Mouse (Mus musculus) layer of hippocampus, postnatal 14 days (tissue): ENCODE data around the gene Ubxn6. TPM values are rescaled to one million over a fixed set of nuclear protein-coding genes. Genes with fewer than 3 reads are reported as not detected.

Experiments
- DNase-seq, 2 experiments: peaks; one replicate each; pipeline ENCODE4 v3.0.0; 2021 to 2022; ENCODE audit warnings: low spot score in 2 of 2, mixed read lengths in 1 of 2
- total RNA-seq, 2 experiments: library from RNA; stranded (reverse); gene quantifications; 2 replicates each; pipeline ENCODE4 v1.2.3; 2021

The Ubxn6 gene
- total RNA-seq, 2 experiments from 2014 or later, result 64.4 to 72.8 TPM

- DNase-seq, result peak in 1 of 2 experiments; percentile 64
These were observed 46.9 kb downstream of the Ubxn6 start for GRCm38 (mm10) chr17:56027801-56028441.

- no peak for DNase-seq
These were observed 47.9 kb downstream of the Ubxn6 start for GRCm38 (mm10) chr17:56026881-56027280.

- DNase-seq, result no peak
These were observed 48.5 kb downstream of the Ubxn6 start for GRCm38 (mm10) chr17:56026303-56026702.

- no peak for DNase-seq
These were observed 49.9 kb downstream of the Ubxn6 start for GRCm38 (mm10) chr17:56024931-56025330.

GRCm38 (mm10) chr17:56024476-56024875 lies 50.4 kb downstream of the Ubxn6 start:
- DNase-seq, result no peak

- no peak for DNase-seq
These were observed 51.4 kb downstream of the Ubxn6 start for GRCm38 (mm10) chr17:56023386-56023785.

GRCm38 (mm10) chr17:56022989-56023290 lies 51.9 kb downstream of the Ubxn6 start:
- no peak for DNase-seq

GRCm38 (mm10) chr17:56022131-56022988 lies 52.5 kb downstream of the Ubxn6 start:
- no peak for DNase-seq

- peak in 1 of 2 experiments; percentile 79 for DNase-seq
These were observed 53.5 kb downstream of the Ubxn6 start for GRCm38 (mm10) chr17:56021161-56021910.

- no peak for DNase-seq
These were observed 54.3 kb downstream of the Ubxn6 start for GRCm38 (mm10) chr17:56020400-56021084.

GRCm38 (mm10) chr17:56018347-56019131 lies 56.3 kb downstream of the Ubxn6 start:
- peak in 1 of 2 experiments; percentile 63 for DNase-seq

- DNase-seq, result no peak
These were observed 57.0 kb downstream of the Ubxn6 start for GRCm38 (mm10) chr17:56017848-56018247.

Other genes starting within 250 kb of the Ubxn6 start
- gene Zfp119a, start 196.1 kb downstream of the Ubxn6 start, total RNA-seq, result 1 to 10 TPM; 7.7 to 9.7 TPM
- 1 to 10 TPM; 8.1 to 8.2 TPM for gene Zfp959, start 182.9 kb downstream of the Ubxn6 start, total RNA-seq
- gene Zfp119b, start 125.5 kb downstream of the Ubxn6 start, total RNA-seq, result 1 to 10 TPM; 4.1 to 4.9 TPM
- gene Ebi3, start 122.4 kb downstream of the Ubxn6 start, total RNA-seq, result 1 to 10 TPM; 1.9 TPM
- gene Yju2, start 115.9 kb downstream of the Ubxn6 start, total RNA-seq, result 10 to 100 TPM; 15.0 to 16.2 TPM
- gene Shd, start 104.6 kb downstream of the Ubxn6 start, total RNA-seq, result 10 to 100 TPM; 38.9 to 44.9 TPM
- gene Fsd1, start 88.5 kb downstream of the Ubxn6 start, total RNA-seq, result 10 to 100 TPM; 73.1 to 76.4 TPM
- gene Stap2, start 69.4 kb downstream of the Ubxn6 start, total RNA-seq, result 1 to 10 TPM; 4.0 to 4.3 TPM
- 100 to 1,000 TPM; 112 to 119 TPM for gene Mpnd, start 69.3 kb downstream of the Ubxn6 start, total RNA-seq
- 10 to 100 TPM; 64.9 to 67.5 TPM for gene Sh3gl1, start 38.4 kb downstream of the Ubxn6 start, total RNA-seq
- gene Chaf1a, start 34.6 kb downstream of the Ubxn6 start, total RNA-seq, result 1 to 10 TPM; 3.5 to 5.0 TPM
- gene Hdgfl2, start 4.6 kb upstream of the Ubxn6 start, total RNA-seq, result 100 to 1,000 TPM; 104 to 115 TPM
- 1 to 10 TPM; 1.3 to 2.5 TPM for gene Plin4, start 34.8 kb upstream of the Ubxn6 start, total RNA-seq
- 1 to 10 TPM; 1.1 to 1.4 TPM for gene Plin5, start 42.6 kb upstream of the Ubxn6 start, total RNA-seq
- under 1 TPM; 0.62 to 0.81 TPM for gene Lrg1, start 47.0 kb upstream of the Ubxn6 start, total RNA-seq
- gene Sema6b, start 65.3 kb upstream of the Ubxn6 start, total RNA-seq, result 100 to 1,000 TPM; 140 to 142 TPM
- gene Tnfaip8l1, start 87.4 kb upstream of the Ubxn6 start, total RNA-seq, result 1 to 10 TPM; 6.2 to 6.6 TPM
- gene Mydgf, start 108.9 kb upstream of the Ubxn6 start, total RNA-seq, result 10 to 100 TPM; 43.3 to 46.0 TPM
- 10 to 100 TPM; 49.4 to 52.4 TPM for gene Dpp9, start 143.9 kb upstream of the Ubxn6 start, total RNA-seq
- gene Fem1a, start 181.8 kb upstream of the Ubxn6 start, total RNA-seq, result 10 to 100 TPM; 41.6 to 44.7 TPM
- gene Ticam1, start 201.8 kb upstream of the Ubxn6 start, total RNA-seq, result 1 to 10 TPM; 6.2 to 7.4 TPM
- 1 to 10 TPM; 5.1 to 9.1 TPM for gene Plin3, start 217.8 kb upstream of the Ubxn6 start, total RNA-seq
- not detected for gene Arrdc5, start 225.3 kb upstream of the Ubxn6 start, total RNA-seq
- 1 to 10 TPM; 2.4 to 5.0 TPM for gene Uhrf1, start 228.3 kb upstream of the Ubxn6 start, total RNA-seq